Mouse (Mus musculus): ENCODE measurements around the gene Txnrd3. TPM values are rescaled to one million over a fixed set of nuclear protein-coding genes. Genes with fewer than 3 reads are reported as not detected.

Txnrd3 gene
- polyA plus RNA-seq, 1 experiment from 2014 or later: 11.6 TPM

DNA sequence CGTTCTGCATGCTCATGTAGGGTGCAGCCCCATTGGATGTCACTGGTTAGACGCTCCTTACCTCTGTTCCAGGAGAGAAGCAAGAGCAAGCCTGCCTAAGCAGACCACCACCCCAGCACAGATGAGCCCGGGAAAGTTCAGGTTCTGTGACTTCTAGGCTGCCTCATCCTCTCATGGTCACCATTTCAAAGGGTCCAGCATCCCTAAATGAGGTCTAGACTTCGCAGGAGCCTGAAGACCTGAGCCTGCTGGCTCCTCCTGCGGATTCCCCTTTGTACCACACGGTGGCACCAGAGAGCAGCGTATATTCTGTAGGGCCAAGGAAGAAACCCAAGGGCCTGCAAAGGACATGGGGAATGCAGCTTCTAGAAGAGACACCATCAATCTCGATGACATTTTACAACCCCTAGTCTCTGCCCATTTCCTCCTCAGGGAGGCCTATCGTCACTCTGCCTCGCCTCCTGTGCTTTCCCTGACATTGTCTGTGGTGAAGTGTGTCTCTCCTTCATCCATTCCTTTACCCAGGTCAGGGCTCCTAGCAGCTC, 35.6 kb downstream of the Txnrd3 start:
- Histone ChIP-seq H3K9ac (replicated peaks) (no peak overlapping the region), H3K27ac (replicated peaks) (no peak overlapping the region; the same call in 1 of the 2 replicates), H3K4me3 (replicated peaks) (no peak overlapping the region), H3K4me2 (no peak overlapping the region), H3K9me3 (replicated peaks) (no peaks in the 10 kb centered on the region), H3K36me3 (peaks cover 6% of the 10 kb centered on the region; the same call in 1 of the 2 replicates), H3K27me3 (replicated peaks) (no peaks in the 10 kb centered on the region), H3K4me1 (peaks cover 9% of the 10 kb centered on the region)
- WGBS: 17% methylated on average over 10 of the region's 10 CpGs
- ATAC-seq (ENCODE audit: low FRiP score): peak; percentile 71

DNA sequence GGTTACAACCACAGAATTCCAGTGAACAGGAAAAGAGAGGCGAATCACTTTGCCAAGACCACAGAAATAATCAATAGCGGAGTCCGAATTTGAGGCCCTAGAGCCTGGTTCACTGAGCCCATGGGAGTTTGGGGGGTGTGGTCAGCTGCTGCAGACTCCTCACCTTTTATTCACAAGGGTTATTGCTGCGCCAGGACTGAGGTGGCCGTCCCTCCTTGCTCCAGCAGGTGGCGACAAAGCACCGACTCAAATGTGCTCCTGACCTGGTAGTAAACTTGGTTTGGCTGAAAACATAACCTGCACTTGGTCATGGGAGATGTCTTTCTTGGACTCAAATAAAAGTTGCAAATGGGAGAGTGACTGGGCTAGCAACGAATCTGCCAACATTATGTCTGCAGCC, 36.4 kb downstream of the Txnrd3 start:
- H3K27ac ChIP-seq (replicated peaks): peak overlapping the region; percentile 24; the same call in 1 of the 2 replicates
- no peak overlapping the region for H3K9ac ChIP-seq (replicated peaks)
- peaks cover under 1% of the 10 kb centered on the region; the same call in 1 of the 2 replicates for H3K36me3 ChIP-seq
- no peak overlapping the region for H3K4me2 ChIP-seq
- no peak overlapping the region for H3K4me3 ChIP-seq (replicated peaks)
- 9% methylated on average over 8 of the region's 8 CpGs for WGBS
- peaks cover 9% of the 10 kb centered on the region for H3K4me1 ChIP-seq
- H3K27me3 ChIP-seq (replicated peaks): no peaks in the 10 kb centered on the region
- peak; percentile 42 for ATAC-seq (ENCODE audit: low FRiP score)
- no peaks in the 10 kb centered on the region for H3K9me3 ChIP-seq (replicated peaks)

DNA sequence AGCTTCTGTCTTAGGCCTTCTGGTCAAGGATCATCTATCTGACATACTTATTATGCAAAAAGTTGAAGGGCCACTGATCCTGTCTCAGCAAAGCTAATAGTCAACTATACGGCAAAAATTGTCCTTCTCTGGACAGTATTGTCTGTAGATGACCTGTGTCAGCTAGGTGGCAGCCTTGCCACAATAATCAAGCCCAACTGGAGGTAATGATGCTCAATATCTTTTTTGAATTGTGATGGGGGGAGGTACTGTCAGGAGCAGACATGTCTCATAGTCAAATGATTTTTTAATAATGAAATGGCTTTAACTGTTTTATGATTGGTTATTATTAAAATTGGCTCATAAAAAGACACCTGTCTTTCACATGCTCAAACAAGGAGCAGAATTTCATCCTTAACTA, 40.4 kb downstream of the Txnrd3 start:
- H3K4me3 ChIP-seq (replicated peaks): no peak overlapping the region
- no peak overlapping the region for H3K27ac ChIP-seq (replicated peaks)
- no peaks in the 10 kb centered on the region for H3K27me3 ChIP-seq (replicated peaks)
- peaks cover 9% of the 10 kb centered on the region for H3K4me1 ChIP-seq
- no peak overlapping the region for H3K4me2 ChIP-seq
- H3K9me3 ChIP-seq (replicated peaks): no peaks in the 10 kb centered on the region
- no peaks in the 10 kb centered on the region for H3K36me3 ChIP-seq
- no peak overlapping the region for H3K9ac ChIP-seq (replicated peaks)
- ATAC-seq (ENCODE audit: low FRiP score): no peak
- WGBS: 69% methylated on average over 1 of the region's 1 CpGs

GRCm38 (mm10) chr6:89687100-89687499, 43.3 kb downstream of the Txnrd3 start:
- WGBS: 89% methylated on average over 1 of the region's 1 CpGs
- Histone ChIP-seq H3K4me1 (no peaks in the 10 kb centered on the region), H3K4me2 (no peak overlapping the region), H3K27me3 (replicated peaks) (no peaks in the 10 kb centered on the region), H3K4me3 (replicated peaks) (no peak overlapping the region), H3K36me3 (no peaks in the 10 kb centered on the region), H3K9me3 (replicated peaks) (no peaks in the 10 kb centered on the region), H3K27ac (replicated peaks) (no peak overlapping the region), H3K9ac (replicated peaks) (no peak overlapping the region)
- ATAC-seq (ENCODE audit: low FRiP score): no peak

- no peaks in the 10 kb centered on the region for H3K36me3 ChIP-seq
- H3K4me1 ChIP-seq: no peaks in the 10 kb centered on the region
- H3K4me3 ChIP-seq (replicated peaks): no peak overlapping the region
- H3K27me3 ChIP-seq (replicated peaks): no peaks in the 10 kb centered on the region
- no peak overlapping the region for H3K4me2 ChIP-seq
- WGBS: 69% methylated on average over 2 of the region's 2 CpGs
- H3K9me3 ChIP-seq (replicated peaks): no peaks in the 10 kb centered on the region
- no peak overlapping the region for H3K9ac ChIP-seq (replicated peaks)
- no peak for ATAC-seq (ENCODE audit: low FRiP score)
- no peak overlapping the region for H3K27ac ChIP-seq (replicated peaks)
Measured at GRCm38 (mm10) chr6:89706624-89707023, 62.8 kb downstream of the Txnrd3 start.

- Histone ChIP-seq H3K27me3 (replicated peaks) (no peaks in the 10 kb centered on the region), H3K9me3 (replicated peaks) (no peaks in the 10 kb centered on the region), H3K4me2 (no peak within 1 kb of the TSS), H3K36me3 (no peaks in the 10 kb centered on the region), H3K9ac (replicated peaks) (no peak within 1 kb of the TSS), H3K4me3 (replicated peaks) (no peak within 1 kb of the TSS), H3K27ac (replicated peaks) (no peak within 1 kb of the TSS), H3K4me1 (no peaks in the 10 kb centered on the region)
- no peak for ATAC-seq (ENCODE audit: low FRiP score)
- 84% methylated on average over 4 of the region's 4 CpGs for WGBS
Measured at GRCm38 (mm10) chr6:89707240-89707639, 63.5 kb downstream of the Txnrd3 start, which contains the start of gene Vmn1r40. Gene Vmn1r40 (plus strand): TSS chr6:89707540.

DNA sequence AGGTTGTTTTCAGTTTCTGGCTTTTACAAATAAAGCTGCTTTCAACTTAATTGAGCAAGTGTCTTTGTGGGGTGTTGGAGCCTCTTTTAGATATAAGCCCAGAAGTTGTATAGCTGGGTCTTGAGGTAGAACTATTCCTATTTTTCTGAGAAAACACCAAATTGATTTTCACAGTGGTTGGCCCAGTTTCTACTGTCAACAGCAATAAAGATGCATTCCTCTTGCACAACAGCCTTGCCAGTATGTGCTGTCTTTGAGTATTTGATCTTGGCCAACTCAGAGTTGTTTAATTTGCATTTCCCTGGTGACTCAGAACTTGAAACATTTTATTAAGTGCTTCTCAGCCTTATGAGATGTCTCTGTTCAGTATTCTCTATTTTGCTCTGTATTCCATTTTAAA, 74.3 kb downstream of the Txnrd3 start:
- H3K9ac ChIP-seq (replicated peaks): no peak overlapping the region
- H3K27ac ChIP-seq (replicated peaks): no peak overlapping the region
- no peak for ATAC-seq (ENCODE audit: low FRiP score)
- H3K4me1 ChIP-seq: no peaks in the 10 kb centered on the region
- no peaks in the 10 kb centered on the region for H3K9me3 ChIP-seq (replicated peaks)
- no peaks in the 10 kb centered on the region for H3K27me3 ChIP-seq (replicated peaks)
- H3K36me3 ChIP-seq: no peaks in the 10 kb centered on the region
- no peak overlapping the region for H3K4me2 ChIP-seq
- no peak overlapping the region for H3K4me3 ChIP-seq (replicated peaks)

Other genes starting within 250 kb of the Txnrd3 start
- gene Chchd6, start 48.3 kb upstream of the Txnrd3 start, polyA plus RNA-seq (2015; fragmentation: Nextera tagmentation; extraction: Ambion mirVana): 155 and 174 TPM in 2 replicates
- gene Vmn1r40, start 63.6 kb downstream of the Txnrd3 start, polyA plus RNA-seq (2015; fragmentation: Nextera tagmentation; extraction: Ambion mirVana): not detected in 2 replicates
- gene Vmn1r41, start 96.8 kb downstream of the Txnrd3 start, polyA plus RNA-seq (2015; fragmentation: Nextera tagmentation; extraction: Ambion mirVana): not detected in 2 replicates
- not detected in 2 replicates for gene Vmn1r42, start 232.4 kb downstream of the Txnrd3 start, polyA plus RNA-seq (2015; fragmentation: Nextera tagmentation; extraction: Ambion mirVana)
- gene Vmn1r43, start 232.4 kb downstream of the Txnrd3 start, polyA plus RNA-seq (2015; fragmentation: Nextera tagmentation; extraction: Ambion mirVana): not detected in 2 replicates
- not detected in 2 replicates for gene Vmn1r44, start 239.7 kb downstream of the Txnrd3 start, polyA plus RNA-seq (2015; fragmentation: Nextera tagmentation; extraction: Ambion mirVana)

Data from neural tube, embryonic 15.5 days (tissue).